Mouse (Mus musculus): ENCODE results near the gene Bhlha15.

DNA sequence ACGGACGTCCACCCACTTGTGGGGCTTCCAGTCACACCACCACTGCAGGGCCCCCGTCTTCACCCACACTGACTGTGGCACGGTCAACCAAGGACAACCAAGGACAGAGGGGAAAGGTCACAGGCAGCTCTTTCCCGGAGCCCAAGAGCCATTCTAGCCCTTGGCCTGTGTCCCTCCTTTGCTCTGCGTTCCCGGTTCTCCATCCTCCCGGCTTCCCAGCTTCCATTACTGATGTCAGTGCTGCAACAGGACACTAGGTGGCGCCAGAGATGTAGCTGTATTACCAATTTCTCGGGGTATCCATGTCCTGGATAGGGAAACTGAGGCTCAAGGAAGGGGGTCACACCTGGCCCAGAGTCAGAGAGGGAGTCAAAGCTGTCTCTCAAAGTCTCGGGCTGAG, 17.4 kb downstream of the Bhlha15 start:
- no peak for TF ChIP-seq POLR2A (IDR thresholded peaks at IDR 0.05; ENCODE audit: control insufficient read depth in 1 of 2, insufficient read depth in 1 of 2, low read depth in 1 of 2, low read length in 2 of 2, poor library complexity in 1 of 2)
- TF ChIP-seq BHLHE40 (IDR thresholded peaks at IDR 0.05; ENCODE audit: borderline replicate concordance, low read depth, low read length) = no peak
- TF ChIP-seq CTCF (IDR thresholded peaks at IDR 0.05 in 2 of 3, conservative IDR thresholded peaks at IDR 0.05 in 1 of 3; ENCODE audit: control insufficient read depth in 1 of 3, insufficient read depth in 1 of 3, low read depth in 2 of 3, low read length in 3 of 3, poor library complexity in 1 of 3, severe bottlenecking in 1 of 3) = peak; percentile 79 to 89 (median 80)
- TF ChIP-seq UBTF (IDR thresholded peaks at IDR 0.05; ENCODE audit: borderline replicate concordance, insufficient read depth, low read depth, low read length) = no peak
- no peak for TF ChIP-seq ETS1 (IDR thresholded peaks at IDR 0.05; ENCODE audit: low read depth, low read length)
- TF ChIP-seq CHD1 (IDR thresholded peaks at IDR 0.05; ENCODE audit: low read depth, low read length) = no peak
- no peak for TF ChIP-seq GABPA (IDR thresholded peaks at IDR 0.05; ENCODE audit: low read depth, low read length)
- TF ChIP-seq HCFC1 (IDR thresholded peaks at IDR 0.05; ENCODE audit: low read depth, low read length) = no peak
- no peak for TF ChIP-seq GATA1 (IDR thresholded peaks at IDR 0.05; ENCODE audit: low read depth, low read length)

Measured in MEL (cell line).